Mouse (Mus musculus) kidney, embryonic 16.5 days (tissue): ENCODE measurements around the gene Carmil2. TPM values are rescaled to one million over a fixed set of nuclear protein-coding genes. Genes with fewer than 3 reads are reported as not detected.

Source experiments
- ATAC-seq: fragments of 200-750 bp; cut with Nextera tagmentation; 2 replicates; pipeline ENCODE4 v1.8.0; 2017; ENCODE audit warnings: moderate TSS enrichment; ENCODE audit not compliant: low FRiP score, low TSS enrichment
- H3K27ac ChIP-seq: fragments of 300-500 bp; sonication (generic); 2 replicates; pipeline ENCODE4 v1.5.1; 2014; ENCODE audit warnings: low read length
- H3K27me3 ChIP-seq: fragments of 300-500 bp; sonication (generic); 2 replicates; pipeline ENCODE4 v1.6.1; 2014; ENCODE audit warnings: low read length, control low read depth, mixed read lengths; ENCODE audit not compliant: insufficient read depth
- H3K36me3 ChIP-seq: fragments of 300-500 bp; sonication (generic); 2 replicates; pipeline ENCODE4 v1.6.1; 2014; ENCODE audit warnings: low read length, control low read depth, mixed read lengths; ENCODE audit not compliant: insufficient read depth
- H3K4me1 ChIP-seq: fragments of 300-500 bp; sonication (generic); 2 replicates; pipeline ENCODE4 v1.6.1; 2014; ENCODE audit warnings: low read length, control low read depth, mixed read lengths; ENCODE audit not compliant: insufficient read depth
- H3K4me2 ChIP-seq: fragments of 300-500 bp; sonication (generic); replicated peaks from 2 replicates; pipeline ENCODE4 v1.6.1; 2014; ENCODE audit warnings: low read depth, low read length
- H3K4me3 ChIP-seq: fragments of 300-500 bp; sonication (generic); 2 replicates; pipeline ENCODE4 v1.5.1; 2014; ENCODE audit warnings: mild to moderate bottlenecking, low read length
- H3K9ac ChIP-seq: fragments of 300-500 bp; sonication (generic); replicated peaks from 2 replicates; pipeline ENCODE4 v1.6.1; 2014; ENCODE audit warnings: low read length
- H3K9me3 ChIP-seq: fragments of 300-500 bp; sonication (generic); 2 replicates; pipeline ENCODE4 v1.6.1; 2016; ENCODE audit warnings: low read length, control low read depth
- WGBS: fragments of 180-500 bp; shearing (Covaris S2); extraction: QIAGEN DNeasy Blood & Tissue Kit; methylation state at CpG from one replicate; pipeline ENCODE4 v1.1.7; 2014; 5-methylcytosine and 5-hydroxymethylcytosine counted together
- polyA plus RNA-seq: library from polyadenylated mRNA; unstranded; fragments of >200 nt; fragmentation: Nextera tagmentation; extraction: Ambion mirVana; gene quantifications from 2 replicates; pipeline ENCODE4 v1.2.1, GENCODE M21; 2015

Gene Carmil2
- polyA plus RNA-seq, 1 experiment from 2014 or later = 0.52 TPM

DNA sequence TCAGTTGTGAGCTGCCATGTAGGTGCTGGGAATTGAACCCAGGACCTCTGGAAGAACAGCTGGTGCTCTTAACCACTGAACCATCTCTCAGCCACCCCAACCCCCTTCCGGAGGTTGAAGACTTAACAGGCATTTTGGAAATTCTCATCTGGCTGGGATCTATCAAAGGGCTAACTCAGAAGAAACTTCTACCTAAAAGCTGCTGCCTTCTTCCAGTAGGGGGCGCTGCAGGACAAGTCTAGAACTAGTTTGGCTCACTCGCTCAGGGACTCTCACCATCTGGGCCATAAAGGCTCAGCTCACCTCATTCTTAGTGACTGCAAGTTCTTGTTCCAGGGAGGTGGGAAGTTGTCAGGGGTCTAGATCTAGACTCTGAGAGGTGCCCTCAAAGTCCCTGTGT lies 28.1 kb downstream of the Carmil2 start:
- H3K9me3 ChIP-seq = no peaks in the 10 kb centered on the region
- H3K4me3 ChIP-seq = no peak overlapping the region
- no peaks in the 10 kb centered on the region for H3K27me3 ChIP-seq
- peak overlapping the region; percentile 57; the same call in 1 of the 2 replicates for H3K27ac ChIP-seq
- 8% methylated on average over 3 of the region's 3 CpGs for WGBS
- H3K4me1 ChIP-seq = no peaks in the 10 kb centered on the region
- no peak overlapping the region for H3K9ac ChIP-seq
- peak; percentile 56 for ATAC-seq
- H3K36me3 ChIP-seq = peaks cover 8% of the 10 kb centered on the region; the same call in 1 of the 2 replicates
- no peak overlapping the region for H3K4me2 ChIP-seq

- no peak overlapping the region for H3K9ac ChIP-seq
- 65% methylated on average over 6 of the region's 6 CpGs for WGBS
- H3K36me3 ChIP-seq = peaks cover 8% of the 10 kb centered on the region; the same call in 1 of the 2 replicates
- no peaks in the 10 kb centered on the region for H3K4me1 ChIP-seq
- no peak overlapping the region for H3K4me2 ChIP-seq
- H3K4me3 ChIP-seq = no peak overlapping the region
- ATAC-seq = no peak
- peak overlapping the region; percentile 57; the same call in 1 of the 2 replicates for H3K27ac ChIP-seq
- no peaks in the 10 kb centered on the region for H3K9me3 ChIP-seq
- H3K27me3 ChIP-seq = no peaks in the 10 kb centered on the region
These were observed 29.0 kb downstream of the Carmil2 start for GRCm38 (mm10) chr8:105715042-105715441.

- H3K4me1 ChIP-seq = no peaks in the 10 kb centered on the region
- ATAC-seq = no peak
- no peak overlapping the region for H3K9ac ChIP-seq
- H3K27ac ChIP-seq = no peak overlapping the region
- 95% methylated on average over 15 of the region's 15 CpGs for WGBS
- no peaks in the 10 kb centered on the region for H3K9me3 ChIP-seq
- H3K36me3 ChIP-seq = peaks cover 8% of the 10 kb centered on the region; the same call in 1 of the 2 replicates
- no peak overlapping the region for H3K4me3 ChIP-seq
- no peak overlapping the region for H3K4me2 ChIP-seq
- no peaks in the 10 kb centered on the region for H3K27me3 ChIP-seq
These were observed 30.4 kb downstream of the Carmil2 start for GRCm38 (mm10) chr8:105716302-105716945.

DNA sequence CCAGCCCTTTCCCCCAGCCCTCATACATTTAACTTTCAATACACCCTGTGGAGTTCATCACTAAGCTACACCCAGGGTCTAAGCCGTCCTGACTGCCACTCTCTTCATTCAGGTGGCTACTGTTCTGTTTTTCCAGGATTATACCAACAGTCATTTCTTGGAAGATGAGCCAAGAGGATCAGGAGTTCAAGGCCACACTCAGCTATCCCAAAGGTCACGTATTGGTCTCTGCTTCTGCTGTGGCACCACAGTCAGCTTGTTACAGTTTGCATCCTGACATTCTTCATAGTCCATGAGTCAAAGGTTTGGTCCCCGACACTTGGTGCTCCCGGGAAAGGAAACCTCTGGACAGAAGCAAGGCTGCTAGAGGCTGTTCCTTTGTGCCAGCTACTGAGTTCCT lies 33.6 kb downstream of the Carmil2 start:
- H3K27ac ChIP-seq = no peak overlapping the region
- 85% methylated on average over 4 of the region's 4 CpGs for WGBS
- H3K9ac ChIP-seq = no peak overlapping the region

DNA sequence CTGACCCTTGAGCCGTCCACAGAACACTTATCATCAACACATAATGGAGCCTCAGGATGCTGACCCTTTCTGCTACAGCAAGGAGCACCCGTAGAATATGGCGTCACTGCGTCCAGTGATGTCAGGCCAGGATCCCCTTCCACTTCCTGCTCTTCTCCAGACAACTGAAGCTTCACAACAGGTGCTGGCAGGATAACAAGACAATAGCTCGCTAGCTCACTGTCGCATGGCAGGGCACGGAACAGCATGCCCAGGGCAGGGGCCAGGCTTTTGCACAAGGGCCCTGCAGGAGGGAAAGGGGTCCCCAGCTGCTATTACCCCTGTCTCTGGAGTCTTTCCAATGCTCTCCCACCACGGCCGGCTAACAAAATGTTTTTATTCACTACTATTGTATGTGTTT lies 36.8 kb downstream of the Carmil2 start:
- no peak for ATAC-seq
- H3K4me3 ChIP-seq = no peak overlapping the region
- no peak overlapping the region for H3K4me2 ChIP-seq
- 94% methylated on average over 9 of the region's 9 CpGs for WGBS
- H3K27me3 ChIP-seq = no peaks in the 10 kb centered on the region
- no peak overlapping the region for H3K27ac ChIP-seq
- H3K4me1 ChIP-seq = no peaks in the 10 kb centered on the region
- H3K9me3 ChIP-seq = no peaks in the 10 kb centered on the region
- no peak overlapping the region for H3K9ac ChIP-seq
- H3K36me3 ChIP-seq = peaks cover 16% of the 10 kb centered on the region

More for the DNA sequence above, 33.6 kb downstream of the Carmil2 start:
- Histone ChIP-seq H3K27me3 (no peaks in the 10 kb centered on the region), H3K9me3 (no peaks in the 10 kb centered on the region), H3K36me3 (peaks cover 12% of the 10 kb centered on the region; the same call in 1 of the 2 replicates), H3K4me2 (no peak overlapping the region), H3K4me1 (no peaks in the 10 kb centered on the region), H3K4me3 (no peak overlapping the region)
- ATAC-seq = no peak

- Histone ChIP-seq H3K4me1 (no peaks in the 10 kb centered on the region), H3K9ac (no peak overlapping the region), H3K36me3 (peaks cover 20% of the 10 kb centered on the region), H3K27me3 (no peaks in the 10 kb centered on the region), H3K4me2 (no peak overlapping the region), H3K9me3 (no peaks in the 10 kb centered on the region), H3K27ac (no peak overlapping the region), H3K4me3 (no peak overlapping the region)
- WGBS = 80% methylated on average over 5 of the region's 5 CpGs
- ATAC-seq = no peak
These were observed 39.7 kb downstream of the Carmil2 start for GRCm38 (mm10) chr8:105725726-105726125.

GRCm38 (mm10) chr8:105727397-105728124 lies 41.5 kb downstream of the Carmil2 start:
- Histone ChIP-seq H3K9me3 (no peaks in the 10 kb centered on the region), H3K4me1 (no peaks in the 10 kb centered on the region), H3K36me3 (peaks cover 20% of the 10 kb centered on the region), H3K9ac (no peak overlapping the region), H3K27me3 (no peaks in the 10 kb centered on the region), H3K4me2 (no peak overlapping the region), H3K4me3 (no peak overlapping the region), H3K27ac (peak overlapping the region; percentile 59)
- peak; percentile 84 for ATAC-seq
- WGBS = 69% methylated on average over 18 of the region's 18 CpGs

GRCm38 (mm10) chr8:105732186-105732585 lies 46.1 kb downstream of the Carmil2 start:
- H3K27me3 ChIP-seq = no peaks in the 10 kb centered on the region
- H3K4me2 ChIP-seq = no peak overlapping the region
- ATAC-seq = no peak
- H3K4me1 ChIP-seq = no peaks in the 10 kb centered on the region
- peaks cover 10% of the 10 kb centered on the region; the same call in 1 of the 2 replicates for H3K36me3 ChIP-seq
- H3K9me3 ChIP-seq = no peaks in the 10 kb centered on the region
- no peak overlapping the region for H3K9ac ChIP-seq
- WGBS = 75% methylated on average over 5 of the region's 5 CpGs
- no peak overlapping the region for H3K27ac ChIP-seq
- H3K4me3 ChIP-seq = no peak overlapping the region

GRCm38 (mm10) chr8:105739216-105739615 lies 53.1 kb downstream of the Carmil2 start:
- Histone ChIP-seq H3K36me3 (peaks cover 6% of the 10 kb centered on the region; the same call in 1 of the 2 replicates), H3K27ac (no peak overlapping the region), H3K9me3 (no peaks in the 10 kb centered on the region), H3K9ac (no peak overlapping the region), H3K4me2 (no peak overlapping the region), H3K4me1 (peaks cover 3% of the 10 kb centered on the region; the same call in 1 of the 2 replicates), H3K4me3 (no peak overlapping the region), H3K27me3 (no peaks in the 10 kb centered on the region)
- ATAC-seq = no peak
- 84% methylated on average over 5 of the region's 5 CpGs for WGBS

DNA sequence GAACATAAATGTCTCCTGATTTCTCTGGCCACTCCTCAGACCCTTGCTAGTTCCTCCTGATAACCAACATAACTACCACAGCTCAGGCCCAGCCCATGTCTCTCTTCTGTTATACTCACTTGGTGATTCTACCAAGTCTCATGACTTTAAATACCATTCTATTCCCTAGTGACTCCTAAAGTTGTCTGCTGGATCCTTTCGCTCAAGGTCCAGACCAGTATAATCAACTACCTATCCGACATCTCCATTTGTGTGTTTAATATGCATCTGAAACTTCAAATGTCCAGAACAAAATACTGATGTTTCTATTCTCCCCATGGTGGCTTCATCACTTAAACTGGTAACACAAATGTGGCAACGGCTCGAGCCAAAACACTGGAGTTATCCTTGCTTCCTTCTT lies 57.2 kb downstream of the Carmil2 start:
- 64% methylated on average over 4 of the region's 4 CpGs for WGBS
- no peak for ATAC-seq
- H3K4me1 ChIP-seq = peaks cover 13% of the 10 kb centered on the region
- no peaks in the 10 kb centered on the region for H3K9me3 ChIP-seq
- H3K27me3 ChIP-seq = no peaks in the 10 kb centered on the region
- no peak overlapping the region for H3K4me3 ChIP-seq
- H3K27ac ChIP-seq = peak overlapping the region; percentile 19; the same call in 1 of the 2 replicates
- H3K9ac ChIP-seq = no peak overlapping the region
- H3K36me3 ChIP-seq = no peaks in the 10 kb centered on the region
- H3K4me2 ChIP-seq = no peak overlapping the region
